Mouse (Mus musculus) brain, adult 2 months (tissue): ENCODE data around the gene Mxra8.

Experiments
- DNase-seq: peaks from one replicate; pipeline ENCODE4 v3.0.0; 2011; ENCODE audit warnings: low read depth, low spot score

Mxra8 gene

DNA sequence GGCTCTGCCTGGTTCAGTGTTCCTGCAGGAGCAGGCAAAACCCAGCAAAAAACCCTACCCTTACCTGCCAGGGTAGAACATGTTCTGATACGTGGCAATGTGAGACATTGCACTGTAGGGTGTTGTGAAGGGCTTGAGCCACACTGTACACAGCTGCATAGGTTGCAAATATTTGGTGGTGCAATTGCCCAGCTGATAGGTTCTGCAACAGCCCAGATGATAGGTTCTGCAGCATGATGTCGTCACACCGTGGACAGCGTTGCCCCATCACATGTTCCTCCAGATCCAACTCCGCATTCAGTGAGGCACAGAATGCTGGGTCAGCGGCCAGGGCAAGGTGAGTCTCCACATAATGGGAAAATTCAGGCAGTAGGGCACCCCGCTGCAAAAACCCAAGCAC lies 22.3 kb downstream of the Mxra8 start:
- DNase-seq: no peak

DNA sequence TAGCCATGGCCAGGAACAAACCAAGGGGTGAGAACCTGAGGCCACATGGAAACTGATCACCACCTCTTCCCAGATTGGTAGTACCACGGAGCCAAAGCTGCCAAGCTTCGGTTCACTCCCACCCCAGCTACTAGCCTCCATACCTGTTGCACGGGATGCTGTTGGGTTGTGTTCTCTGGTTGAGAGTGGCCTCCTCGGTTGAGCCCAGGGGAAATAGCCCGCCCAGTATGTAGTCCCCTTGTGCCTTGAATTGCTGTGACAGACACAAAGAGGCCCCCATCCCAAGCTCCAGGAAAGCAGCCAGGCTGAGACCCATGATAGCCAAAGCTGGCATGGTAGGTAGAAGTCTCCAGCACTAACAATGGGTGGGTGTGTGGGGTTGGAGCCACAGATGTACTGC lies 23.5 kb downstream of the Mxra8 start, which contains the start of gene Tas1r3:
Tas1r3 (minus strand) TSS at position 362 of the 400 bp plus-strand sequence.
- no peak for DNase-seq

DNA sequence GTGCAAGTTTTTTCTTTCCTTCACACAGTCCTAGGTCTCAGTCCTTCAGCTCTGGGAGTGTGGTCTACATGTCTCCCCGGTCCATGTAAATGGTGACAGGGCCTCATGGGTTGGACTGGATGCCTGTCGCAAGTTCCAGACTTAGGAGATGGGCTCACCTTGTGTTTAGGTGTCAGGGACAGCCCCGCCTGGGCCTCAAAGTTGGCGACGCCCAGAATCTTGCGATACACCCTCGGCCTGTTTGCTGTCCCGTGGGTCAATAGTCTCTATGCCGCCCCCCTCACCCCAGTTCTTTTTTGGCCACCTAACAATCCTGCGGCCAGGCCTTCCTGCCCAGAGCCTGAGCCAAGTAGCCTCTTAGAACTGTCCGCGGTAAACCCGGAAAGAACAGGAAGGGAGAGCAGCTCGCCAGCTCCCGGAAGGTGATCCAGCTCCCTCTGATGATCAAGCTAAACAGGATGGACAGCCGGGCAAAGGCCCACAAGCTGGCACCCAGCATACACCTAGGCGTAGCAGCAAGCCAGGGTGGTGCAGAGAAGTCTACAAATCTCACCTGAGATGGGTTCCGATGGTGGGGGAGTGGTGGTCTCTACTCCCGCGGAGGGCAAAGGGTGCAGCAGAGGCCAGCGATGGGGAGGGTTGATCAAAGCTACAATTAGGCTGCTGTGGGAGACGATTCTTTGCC lies 29.3 kb downstream of the Mxra8 start:
- peak; percentile 38 for DNase-seq

DNA sequence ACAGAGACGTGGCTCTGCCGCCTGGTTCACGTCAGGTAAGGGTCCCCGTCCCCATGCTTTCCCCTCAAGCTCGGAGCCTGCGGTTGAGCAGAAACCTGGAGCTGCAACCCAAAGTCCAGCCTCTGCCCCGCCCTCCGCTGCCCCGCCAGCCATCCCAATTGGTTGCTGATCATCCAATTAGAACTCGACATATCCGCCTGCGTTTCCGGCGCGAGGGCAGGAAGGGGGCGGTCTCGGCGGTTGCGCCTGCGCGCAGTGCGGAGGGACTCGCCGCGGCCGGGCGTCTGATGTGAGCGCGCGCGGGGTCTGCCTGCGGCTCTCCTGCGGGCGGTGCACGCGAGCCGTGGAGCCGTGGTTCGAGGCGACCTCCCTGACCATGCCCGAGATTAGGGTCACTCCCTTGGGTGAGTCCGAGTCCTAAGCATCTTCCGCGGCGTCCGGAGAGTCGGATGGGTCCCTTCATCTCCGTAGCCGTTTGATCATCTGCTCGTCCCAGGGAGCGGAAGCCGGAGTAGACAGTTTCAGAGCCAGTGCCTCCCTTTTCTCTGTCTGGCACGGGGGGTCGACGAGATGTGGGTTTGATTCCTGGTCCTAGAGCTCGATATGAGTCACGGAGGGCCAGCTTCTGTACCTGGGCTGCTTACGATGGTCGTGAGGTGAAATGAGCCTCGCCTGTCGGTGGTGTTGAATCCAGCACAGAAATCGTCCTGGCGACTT lies 30.0 kb downstream of the Mxra8 start, which contains the start of the genes Cptp and Ints11:
Cptp (minus strand) TSS at position 124 of the 717 bp plus-strand sequence.
Ints11 (plus strand) TSS at position 230 of the 717 bp plus-strand sequence.
- DNase-seq: peak; percentile 97

DNA sequence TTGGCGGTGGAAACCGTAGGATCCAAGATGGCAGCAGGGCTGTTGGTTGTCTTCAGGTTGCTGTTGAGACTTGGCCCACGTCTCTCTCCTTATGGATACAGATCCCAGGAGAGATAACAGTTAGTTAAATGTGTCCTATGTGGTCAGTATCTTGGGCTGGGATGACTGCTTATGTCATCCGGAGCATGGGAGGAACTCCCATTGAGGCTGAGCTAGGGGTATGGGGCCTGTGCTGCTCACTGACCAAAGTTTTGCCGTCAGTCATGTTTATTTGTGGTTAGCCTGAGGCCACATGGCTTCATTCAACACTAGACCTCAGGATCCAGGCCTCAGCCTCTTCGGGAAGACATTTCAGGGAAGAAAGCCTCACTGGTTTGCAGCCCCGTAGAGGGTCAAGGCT lies 31.9 kb downstream of the Mxra8 start:
- no peak for DNase-seq

DNA sequence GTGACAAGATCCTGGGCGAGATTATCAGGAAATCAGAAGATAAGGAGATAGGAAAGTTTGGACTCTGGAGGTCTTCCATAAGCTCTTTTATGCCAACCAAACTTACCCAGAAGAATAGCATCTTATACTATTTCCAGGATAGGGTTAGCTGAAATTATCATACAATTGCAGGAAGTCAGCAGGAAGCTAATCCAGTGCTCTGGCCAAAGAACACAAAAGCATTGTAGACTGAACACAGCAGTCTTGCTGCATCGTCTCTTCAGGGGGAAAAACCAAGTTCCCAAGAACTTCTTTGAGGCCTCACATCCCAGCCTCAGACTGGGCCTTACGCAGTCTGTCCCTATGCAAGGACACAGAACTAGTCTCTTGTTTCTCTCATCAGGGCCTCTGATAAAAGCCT lies 44.1 kb downstream of the Mxra8 start:
- DNase-seq: no peak

DNA sequence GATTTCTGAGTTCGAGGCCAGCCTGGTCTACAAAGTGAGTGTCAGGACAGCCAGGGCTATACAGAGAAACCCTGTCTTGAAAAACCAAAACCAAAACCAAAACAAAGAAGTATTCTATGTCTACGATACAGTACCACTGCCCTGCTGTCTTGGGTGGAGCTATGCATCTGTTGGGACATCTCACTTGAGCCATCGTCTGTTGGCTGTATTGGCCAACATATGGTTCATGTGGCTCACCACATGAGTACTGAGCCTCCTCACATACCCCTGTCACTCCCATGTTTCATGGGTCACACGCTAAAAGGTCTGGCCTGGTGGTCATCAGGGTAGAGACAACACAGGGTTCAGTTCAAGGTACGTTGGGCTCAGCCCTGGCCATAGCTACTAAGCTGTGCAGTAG lies 46.9 kb downstream of the Mxra8 start:
- DNase-seq: no peak

DNA sequence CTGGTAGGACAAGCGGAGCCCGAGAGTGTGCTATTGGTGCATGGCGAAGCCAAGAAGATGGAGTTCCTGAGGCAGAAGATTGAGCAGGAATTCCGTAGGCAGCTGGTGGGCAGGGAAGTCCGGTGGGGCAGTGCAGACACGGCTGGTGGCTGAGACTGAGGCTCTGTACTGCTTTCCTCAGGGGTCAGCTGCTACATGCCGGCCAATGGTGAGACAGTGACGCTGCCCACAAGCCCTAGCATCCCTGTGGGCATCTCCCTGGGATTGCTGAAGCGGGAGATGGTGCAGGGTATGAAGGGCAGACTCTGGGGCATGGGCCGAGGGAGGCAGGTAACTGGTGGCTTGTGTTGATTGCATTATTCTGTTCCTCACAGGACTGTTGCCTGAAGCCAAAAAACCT lies 48.2 kb downstream of the Mxra8 start:
- no peak for DNase-seq

DNA sequence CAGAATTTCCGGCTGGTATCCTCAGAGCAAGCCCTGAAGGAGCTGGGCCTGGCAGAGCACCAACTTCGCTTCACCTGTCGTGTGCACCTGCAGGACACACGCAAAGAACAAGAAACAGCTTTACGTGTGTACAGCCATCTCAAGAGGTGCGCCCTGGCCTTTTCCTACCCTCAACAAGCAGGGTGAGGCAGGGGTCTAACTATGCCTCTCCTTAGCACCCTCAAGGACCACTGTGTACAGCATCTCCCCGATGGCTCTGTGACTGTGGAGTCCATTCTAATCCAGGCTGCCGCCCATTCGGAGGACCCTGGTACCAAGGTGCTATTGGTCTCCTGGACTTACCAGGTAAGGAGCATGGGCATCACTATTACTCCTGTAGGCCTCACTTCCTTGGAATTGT lies 48.7 kb downstream of the Mxra8 start:
- no peak for DNase-seq

DNA sequence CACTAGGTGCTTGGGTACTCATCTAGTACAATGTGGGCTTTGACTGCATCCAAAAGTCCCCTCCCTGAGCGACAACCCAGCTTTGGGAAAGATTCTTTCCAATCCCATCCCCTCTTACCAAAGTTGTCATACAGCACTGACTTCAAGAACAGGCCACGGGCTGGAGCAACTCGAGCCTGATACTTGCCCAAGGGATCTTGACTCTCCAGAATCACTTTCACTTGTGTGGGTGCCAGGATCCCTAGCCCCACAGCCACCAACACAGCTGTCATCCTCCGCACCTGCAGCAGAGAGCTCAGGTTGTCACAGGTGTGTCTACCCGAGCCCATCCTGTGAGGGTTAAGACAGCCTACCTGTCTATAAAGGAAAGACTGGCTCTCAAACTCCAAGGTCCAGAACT lies 49.8 kb downstream of the Mxra8 start:
- no peak for DNase-seq

DNA sequence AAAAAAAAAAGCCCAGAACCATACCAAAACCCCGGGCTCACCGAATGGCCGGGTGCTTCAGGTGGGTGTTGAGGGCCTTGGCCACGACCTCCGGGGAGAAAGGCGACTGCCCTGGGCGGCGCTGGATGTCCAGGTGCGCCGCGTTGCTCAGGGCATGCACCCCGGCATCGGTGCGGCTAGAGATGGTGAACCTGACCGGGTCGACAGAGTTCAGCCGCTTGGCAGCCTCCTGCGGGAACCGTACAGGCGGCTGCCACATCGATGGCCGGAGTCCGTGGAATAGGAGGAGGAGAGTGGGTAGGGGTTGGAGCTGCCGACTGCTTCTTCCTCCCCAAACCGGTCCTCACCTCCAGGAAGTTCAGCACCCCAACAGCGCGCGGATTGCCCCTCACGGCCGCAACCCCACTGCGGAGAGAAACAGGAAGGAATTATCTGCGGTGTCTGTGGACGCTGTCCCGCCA lies 51.6 kb downstream of the Mxra8 start:
- no peak for DNase-seq

DNA sequence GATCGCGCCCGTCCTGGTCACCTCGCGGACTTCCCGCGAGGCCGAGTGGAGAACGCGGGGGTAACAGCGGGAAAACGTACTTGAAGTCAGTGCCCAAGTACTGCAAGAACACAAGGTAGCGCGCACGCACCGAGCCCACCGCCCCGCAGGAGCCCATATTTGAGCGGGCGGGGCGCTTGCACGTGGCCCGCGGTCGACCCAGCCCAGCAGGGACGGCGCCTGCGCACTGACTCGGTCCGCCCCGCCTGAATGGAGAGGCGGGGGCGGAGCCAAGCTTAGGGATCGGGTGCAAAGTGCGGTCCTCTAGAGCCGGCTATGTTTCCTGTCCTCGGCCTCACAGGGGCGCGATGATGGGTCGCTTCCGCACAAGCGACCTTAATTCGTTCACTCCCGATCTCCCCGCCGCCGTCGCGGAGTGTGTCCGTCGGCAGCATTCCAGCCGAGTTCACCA lies 52.1 kb downstream of the Mxra8 start, which contains the start of the genes Pusl1 and Acap3:
Pusl1 (minus strand) TSS at position 231 of the 451 bp plus-strand sequence.
Acap3 (plus strand) TSS at position 272 of the 451 bp plus-strand sequence.
- peak; percentile 98 for DNase-seq

DNA sequence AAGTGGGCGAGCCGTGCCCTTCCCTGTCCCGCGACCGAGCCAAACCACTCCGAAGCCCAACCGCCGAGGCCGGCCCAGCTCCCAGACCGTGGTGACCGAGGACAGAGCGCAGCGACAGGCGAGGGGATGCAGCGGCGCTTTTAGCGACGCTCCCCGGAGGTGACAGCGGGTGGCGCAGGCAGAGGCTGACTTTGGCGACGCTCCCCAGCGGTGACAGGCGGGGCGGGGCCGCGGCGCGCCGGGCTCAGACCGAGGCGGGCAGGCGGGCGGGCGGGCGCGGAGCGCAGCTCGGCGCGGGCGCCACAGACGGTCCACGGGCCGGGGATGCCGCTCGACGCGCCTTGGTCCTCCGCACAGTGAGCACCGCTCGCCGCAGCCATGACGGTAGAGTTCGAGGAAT lies 52.5 kb downstream of the Mxra8 start:
- DNase-seq: peak; percentile 95

DNA sequence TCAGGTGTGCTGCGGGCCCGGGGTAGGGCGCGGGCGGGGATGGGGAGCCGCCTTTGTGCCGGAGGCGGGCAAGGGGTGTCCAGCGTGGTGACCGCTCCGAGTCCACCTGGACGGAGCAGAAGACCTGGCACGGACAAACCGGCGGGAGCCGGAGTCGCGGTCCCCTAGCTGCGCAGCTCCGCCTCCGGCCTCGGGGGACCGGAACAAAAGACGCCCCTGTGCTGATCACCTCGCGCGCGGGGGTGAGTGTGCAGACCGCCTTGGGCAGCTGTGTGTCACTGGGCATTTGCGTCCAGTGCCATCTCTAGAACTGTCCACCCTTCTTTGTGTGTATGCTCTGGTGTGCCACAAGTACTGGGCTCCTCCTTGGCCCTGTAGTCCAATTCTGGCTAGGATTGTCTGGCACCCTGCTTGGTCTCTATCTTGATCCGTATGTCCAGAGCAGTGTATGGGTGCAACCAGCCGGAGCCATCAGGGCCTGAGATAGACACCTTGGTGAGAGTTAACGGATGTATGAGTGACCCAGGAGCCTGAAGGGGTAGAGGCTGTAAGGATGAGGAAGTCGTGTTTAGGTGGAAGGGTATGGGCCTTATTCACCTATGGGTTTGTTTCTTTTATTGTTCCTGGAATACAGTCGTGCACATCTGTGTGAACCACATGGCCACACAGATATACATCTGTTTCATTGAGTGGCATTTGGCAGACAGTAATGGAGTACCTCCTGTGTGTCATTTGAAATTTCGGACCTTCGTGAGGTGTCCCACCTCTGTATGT lies 53.1 kb downstream of the Mxra8 start:
- peak; percentile 61 for DNase-seq

DNA sequence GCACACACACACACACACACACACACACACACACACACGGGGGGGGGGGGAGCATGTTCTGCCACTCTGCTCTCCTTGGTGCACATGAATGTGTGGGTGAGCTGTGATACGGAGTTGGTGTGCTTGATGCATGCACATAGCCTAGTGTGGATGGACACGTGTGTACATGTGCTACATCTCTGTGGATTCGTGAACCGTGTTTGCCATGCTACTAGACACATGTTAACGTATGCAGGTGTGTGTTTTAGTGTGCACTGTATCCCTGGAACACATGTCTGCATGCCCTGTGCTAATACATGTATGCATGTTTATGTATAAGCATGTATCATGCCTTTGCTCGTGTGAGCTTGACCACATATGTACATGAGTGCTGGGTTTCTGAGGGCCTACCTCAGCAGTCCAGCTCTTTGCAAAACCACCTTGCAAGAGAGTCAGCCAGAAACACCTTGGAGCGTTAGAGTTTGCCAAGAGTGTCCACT lies 53.8 kb downstream of the Mxra8 start:
- no peak for DNase-seq
